Mouse (Mus musculus) frontal cortex, adult 2 months (tissue): ENCODE measurements at regions not wholly inside any gene's neighbourhood (a gene's known extent, or its start where the extent isn't known, plus 50 kb on each side); places are given as distances from the start of the nearest gene placed in this dataset.

Experiments
- DNase-seq, 2 experiments: peaks; one replicate each; pipeline ENCODE4 v3.0.0; 2022; ENCODE audit warnings: low spot score in 1 of 2; ENCODE audit errors: extremely low spot score in 1 of 2

- DNase-seq: no peak
These were observed 49.9 kb upstream of the Fzd10 start for GRCm38 (mm10) chr5:128550736-128551135.

GRCm38 (mm10) chr5:128549811-128550210 is 50.8 kb upstream of the Fzd10 start:
- DNase-seq: no peak

- DNase-seq: no peak
These were observed 58.6 kb upstream of the Fzd10 start for GRCm38 (mm10) chr5:128542049-128542448.

DNA sequence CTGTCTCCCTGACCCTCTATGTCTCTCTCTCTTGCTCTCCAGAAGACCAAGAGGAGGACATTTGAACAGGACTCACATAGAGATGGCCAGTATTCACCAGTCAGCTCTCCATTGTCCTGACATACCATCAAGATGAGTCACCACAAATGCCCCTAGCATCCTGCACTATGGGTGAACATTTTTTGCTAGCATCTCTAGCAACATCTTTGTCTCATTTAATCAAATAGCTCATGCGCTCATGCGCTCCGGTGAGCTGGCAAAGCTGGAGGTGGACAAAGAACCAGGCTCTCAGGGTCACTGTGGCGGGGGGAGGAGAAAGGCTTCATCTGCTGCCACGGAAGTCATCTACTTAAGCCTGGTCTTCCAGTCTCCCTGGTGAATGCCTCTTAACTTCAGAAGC is 62.0 kb upstream of the Fzd10 start:
- DNase-seq: no peak

GRCm38 (mm10) chr5:128537218-128537617 is 63.4 kb upstream of the Fzd10 start:
- no peak for DNase-seq

DNA sequence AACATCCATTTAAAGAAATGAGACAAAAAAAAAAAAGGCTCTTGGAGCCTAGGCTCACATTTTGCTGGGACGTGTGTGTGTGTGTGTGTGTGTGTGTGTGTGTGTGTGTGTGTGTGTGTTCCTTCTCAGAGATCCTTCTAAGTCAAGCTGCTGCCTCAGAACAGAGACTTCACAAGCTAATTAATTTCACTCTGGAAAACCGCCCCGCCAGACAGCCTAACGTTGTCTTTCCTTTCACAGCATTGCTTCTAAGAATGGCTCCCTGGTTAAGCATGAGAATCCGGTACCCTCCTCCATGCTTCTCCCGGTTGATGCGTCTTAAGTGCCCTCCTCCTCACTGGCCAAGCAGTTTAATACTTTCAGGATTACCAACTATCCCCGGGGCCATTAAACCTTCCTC is 64.3 kb upstream of the Fzd10 start:
- DNase-seq: peak in 1 of 2 experiments; percentile 26

DNA sequence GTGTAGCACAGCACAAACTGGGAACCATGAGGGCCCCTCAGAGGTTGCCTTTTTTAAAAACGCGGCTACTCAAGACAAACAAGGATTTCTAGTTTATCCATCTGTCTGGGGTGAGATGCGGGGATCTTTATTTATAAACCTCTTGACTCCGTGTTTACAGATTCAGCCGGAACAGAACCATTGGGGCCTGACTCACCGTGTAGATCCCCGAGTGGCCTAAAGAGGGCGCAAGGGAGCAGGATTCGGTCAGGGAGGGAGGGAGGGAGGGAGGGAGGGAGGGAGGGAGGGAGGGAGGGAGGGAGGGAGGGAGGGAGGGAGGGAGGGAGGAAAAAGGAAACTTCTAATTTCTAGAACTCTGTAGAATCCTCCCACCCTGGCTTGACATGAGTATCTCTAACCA is 73.4 kb upstream of the Fzd10 start:
- peak in 1 of 2 experiments; percentile 51 for DNase-seq

GRCm38 (mm10) chr5:128526432-128526831 is 74.2 kb upstream of the Fzd10 start:
- DNase-seq: no peak

DNA sequence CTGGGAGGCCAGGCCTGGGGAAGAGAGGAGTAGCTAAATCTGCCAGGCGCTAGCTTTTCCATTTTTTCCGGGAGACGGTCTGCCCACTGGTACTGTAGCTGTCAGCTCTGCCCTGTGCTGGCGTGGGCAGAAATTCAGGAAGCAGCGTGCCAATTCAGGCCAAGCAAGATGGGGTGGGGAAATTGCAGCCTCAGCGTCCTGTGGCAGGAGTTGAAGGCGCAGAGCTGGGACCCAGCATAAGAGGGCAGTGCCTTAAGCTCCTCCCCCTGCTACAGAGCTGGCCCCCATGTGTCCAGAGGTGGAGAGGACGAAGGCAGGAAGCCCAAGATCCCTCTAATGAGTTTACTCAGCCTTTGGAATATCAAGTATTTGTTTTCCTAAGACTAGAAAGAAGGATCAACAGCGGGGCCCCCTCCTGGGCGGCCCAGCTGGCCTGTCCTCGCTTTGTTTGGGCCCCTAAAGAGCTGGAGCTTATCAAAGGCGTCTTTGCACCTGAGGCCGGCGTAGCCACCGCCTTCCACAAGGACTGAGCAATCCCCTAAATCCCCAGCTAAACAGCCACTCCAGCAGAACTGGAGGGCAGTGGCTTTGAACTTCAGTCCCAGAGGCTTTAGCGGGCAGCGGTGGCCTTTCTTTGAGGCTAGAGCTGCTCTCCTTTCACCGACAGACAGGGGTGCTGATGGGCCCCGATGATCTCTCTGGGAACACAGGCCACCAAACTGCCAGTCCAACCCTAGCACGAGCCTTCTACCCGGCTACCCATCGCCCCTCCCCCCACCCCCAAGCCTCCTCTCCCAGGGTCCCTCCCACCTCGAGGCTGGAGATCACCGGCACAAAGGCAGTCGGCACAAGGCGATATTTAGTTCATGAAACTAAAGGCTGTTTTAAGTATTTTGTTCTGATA is 76.0 kb upstream of the Fzd10 start:
- peak in 1 of 2 experiments; percentile 49 for DNase-seq

DNA sequence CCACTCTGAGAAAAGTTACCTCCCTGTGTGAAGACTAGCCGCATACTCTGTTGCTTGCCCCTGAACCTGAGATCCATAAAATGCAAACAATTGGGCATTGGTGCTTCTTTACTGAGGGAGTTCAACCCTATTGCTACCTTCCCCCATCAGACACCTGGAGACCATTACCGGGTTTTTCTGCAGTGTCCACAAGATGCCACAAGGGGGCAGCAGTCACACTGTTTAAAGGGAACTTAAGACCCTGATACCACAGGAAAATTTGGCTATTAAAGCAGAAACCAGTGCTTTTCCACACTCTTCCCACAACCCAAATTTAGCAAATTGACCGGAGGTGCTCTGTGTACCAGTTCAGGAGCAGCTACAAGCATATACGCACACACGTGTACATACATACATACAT is 78.0 kb upstream of the Fzd10 start:
- DNase-seq: peak in 1 of 2 experiments; percentile 68

- no peak for DNase-seq
These were observed 83.3 kb upstream of the Fzd10 start for GRCm38 (mm10) chr5:128517336-128517735.

DNA sequence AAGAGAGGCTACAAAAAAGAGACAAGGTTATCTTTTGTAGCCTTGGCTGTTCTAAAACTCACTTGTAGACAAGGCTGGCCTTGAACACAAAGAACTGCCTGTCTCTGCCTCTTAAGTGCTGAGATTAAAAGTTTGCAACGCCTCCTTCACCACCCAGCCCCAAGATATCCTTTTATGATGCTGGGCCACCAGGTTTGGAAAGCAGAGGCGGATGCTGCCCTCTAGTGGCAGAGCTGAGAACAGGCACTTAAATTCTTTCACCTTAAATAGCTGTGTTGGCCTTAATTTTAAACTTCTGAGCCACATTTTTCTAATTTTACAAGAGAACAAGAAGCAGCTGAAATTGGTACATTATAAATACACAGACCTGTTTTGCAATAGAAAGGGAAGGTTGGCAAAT is 82.5 kb upstream of the Tmem132d start:
- no peak for DNase-seq

- DNase-seq: peak; percentile 43 to 55
These were observed 80.4 kb upstream of the Tmem132d start for GRCm38 (mm10) chr5:128513261-128513660.

- no peak for DNase-seq
These were observed 79.7 kb upstream of the Tmem132d start for GRCm38 (mm10) chr5:128512606-128513005.

GRCm38 (mm10) chr5:128504502-128504901 is 71.6 kb upstream of the Tmem132d start:
- peak in 1 of 2 experiments; percentile 84 for DNase-seq

- no peak for DNase-seq
These were observed 66.6 kb upstream of the Tmem132d start for GRCm38 (mm10) chr5:128499488-128499887.

- peak in 1 of 2 experiments; percentile 82 for DNase-seq
These were observed 66.2 kb upstream of the Tmem132d start for GRCm38 (mm10) chr5:128499033-128499432.

DNA sequence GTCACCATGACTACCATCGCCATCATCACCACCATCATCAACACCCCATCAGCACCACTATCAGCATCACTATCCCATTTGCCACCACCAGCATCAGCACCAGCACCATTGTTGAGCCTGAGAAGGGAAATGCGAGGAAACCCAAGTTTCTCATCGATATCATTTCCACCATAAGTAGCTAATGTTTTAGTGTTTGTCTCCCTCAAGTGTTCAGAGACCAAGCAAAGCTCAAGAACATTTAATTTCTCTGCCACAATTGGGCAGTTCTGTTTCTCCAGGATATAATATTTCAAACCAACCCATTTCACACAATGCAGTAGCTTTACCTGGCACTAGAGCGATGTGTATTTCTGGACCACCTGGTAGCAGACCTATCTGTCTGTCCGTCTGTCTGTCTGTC is 59.7 kb upstream of the Tmem132d start:
- no peak for DNase-seq

- DNase-seq: peak in 1 of 2 experiments; percentile 62
These were observed 58.3 kb upstream of the Tmem132d start for GRCm38 (mm10) chr5:128491155-128491554.

DNA sequence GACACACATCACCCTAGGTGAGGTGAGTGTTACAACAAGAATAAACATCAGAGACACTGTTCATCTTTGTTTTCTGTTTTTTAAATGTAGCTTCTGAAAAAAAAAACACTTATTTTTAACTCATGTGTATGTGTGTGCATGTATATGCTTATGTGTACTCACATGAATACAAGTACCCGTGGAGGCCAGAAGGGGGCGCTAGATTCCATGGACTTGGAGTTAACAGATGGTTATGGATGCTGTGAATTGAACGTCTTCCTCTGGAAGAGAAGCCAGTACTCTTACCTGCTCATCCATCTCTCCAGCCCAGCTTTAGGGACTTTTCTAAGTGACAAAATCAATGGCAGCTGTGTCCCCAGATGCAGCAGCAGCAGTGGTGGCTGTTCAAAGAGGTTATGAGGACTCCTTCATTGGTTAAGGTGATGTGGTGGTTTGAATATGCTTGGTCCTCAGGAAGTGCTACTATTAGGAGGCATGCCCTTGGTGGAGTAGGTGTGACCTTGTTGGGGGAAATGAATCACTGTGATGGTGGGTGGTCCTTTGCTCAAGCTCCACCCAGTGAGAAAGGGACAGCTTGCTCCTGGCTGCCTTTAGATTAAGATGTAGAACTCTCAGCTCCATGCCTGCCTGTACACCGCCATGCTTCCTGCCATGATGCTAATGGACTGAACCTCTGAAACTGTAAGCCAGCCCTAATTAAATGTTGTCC is 56.1 kb upstream of the Tmem132d start:
- DNase-seq: no peak

DNA sequence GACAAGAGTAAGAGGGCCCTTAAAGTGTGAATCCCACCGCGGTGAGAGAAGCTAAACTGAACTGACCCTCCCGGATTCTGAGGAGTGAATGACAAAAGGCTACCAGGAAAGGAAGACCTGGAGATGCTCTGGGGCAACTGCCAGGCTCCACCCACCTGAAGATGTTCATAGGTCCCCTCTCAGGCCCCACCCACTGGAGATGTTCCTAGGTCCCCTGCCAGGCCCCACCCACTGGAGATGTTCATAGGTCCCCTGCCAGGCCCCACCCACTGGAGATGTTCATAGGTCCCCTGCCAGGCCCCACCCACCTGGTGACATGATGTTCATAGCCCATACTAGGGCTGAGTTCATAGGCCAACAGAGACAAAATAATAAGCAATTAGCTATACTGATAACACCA is 54.5 kb upstream of the Tmem132d start:
- no peak for DNase-seq

GRCm38 (mm10) chr5:128484116-128484515 is 51.2 kb upstream of the Tmem132d start:
- DNase-seq: no peak
